Mouse (Mus musculus) inflammation-experienced regulatory T-cells, adult 6 months (primary cell): ENCODE results near the gene Adcy6. TPM values are rescaled to one million over a fixed set of nuclear protein-coding genes. Genes with fewer than 3 reads are reported as not detected.

Source experiments
- ATAC-seq: one replicate; pipeline ENCODE4 v1.8.0; 2017
- polyA plus RNA-seq, 3 experiments: library from polyadenylated mRNA; unstranded; fragments of 100-300 nt; shearing (Covaris generic); gene quantifications; one replicate each; pipeline ENCODE4 v1.2.1; 2017

The Adcy6 gene
- polyA plus RNA-seq, 3 experiments from 2014 or later = 0.28 to 0.44 TPM; not detected in 1

DNA sequence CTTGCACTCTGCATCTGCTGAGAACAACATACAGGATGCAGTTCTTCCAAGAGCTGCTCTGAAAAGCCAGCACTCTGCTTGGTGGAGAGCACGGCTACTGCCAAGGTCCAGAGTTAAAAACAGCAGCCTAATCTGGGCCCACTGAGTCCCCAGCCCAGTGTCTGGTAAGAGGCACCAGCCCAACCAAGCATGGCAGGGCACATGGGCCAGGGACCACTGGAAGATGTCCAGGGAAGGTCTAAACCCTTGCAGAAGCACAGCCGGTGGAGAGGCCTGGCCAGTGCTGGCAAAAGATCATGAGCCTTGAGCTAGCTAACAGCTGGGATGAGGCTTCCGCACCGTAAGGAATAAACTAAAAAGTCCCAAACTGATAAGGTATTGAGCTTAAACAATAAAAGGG is 54.0 kb downstream of the Adcy6 start:
- ATAC-seq = no peak

DNA sequence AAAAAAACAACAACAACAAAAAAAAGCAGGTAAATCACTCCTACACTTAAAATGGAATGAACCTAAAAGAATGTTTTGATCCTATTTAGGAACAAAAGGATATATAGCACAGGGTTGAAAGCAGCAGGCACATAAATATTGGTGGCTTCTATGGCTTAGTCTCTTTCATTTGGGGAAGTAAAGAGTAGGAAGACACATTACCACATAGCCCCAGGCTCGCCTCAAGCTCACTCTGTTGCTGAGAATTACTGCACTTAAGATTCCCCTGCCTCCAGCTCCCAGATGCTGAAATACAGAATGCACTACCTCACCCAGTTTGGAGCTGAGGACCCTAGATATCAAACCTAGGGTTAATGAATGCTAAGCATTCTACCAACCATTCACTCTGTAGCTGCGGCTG is 57.1 kb downstream of the Adcy6 start:
- ATAC-seq = no peak

DNA sequence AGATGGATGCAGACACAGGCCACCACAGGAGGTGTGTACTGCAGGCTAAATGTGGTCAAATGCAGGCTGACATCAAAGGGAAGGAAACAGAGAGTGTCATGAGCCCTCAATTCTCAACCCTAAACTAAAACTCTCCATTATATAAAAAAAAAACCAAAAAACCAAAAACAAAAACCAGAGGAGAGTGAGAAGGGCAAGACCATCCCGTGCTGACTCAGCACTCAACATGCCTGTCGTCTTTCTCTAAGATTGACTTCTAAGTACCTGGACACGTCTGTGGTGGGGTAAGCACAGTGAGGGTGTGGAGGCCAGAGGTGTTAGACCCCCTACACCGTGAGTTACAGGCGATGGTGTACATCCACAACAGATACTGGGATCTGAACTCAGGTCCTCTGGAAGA is 63.0 kb downstream of the Adcy6 start:
- no peak for ATAC-seq

DNA sequence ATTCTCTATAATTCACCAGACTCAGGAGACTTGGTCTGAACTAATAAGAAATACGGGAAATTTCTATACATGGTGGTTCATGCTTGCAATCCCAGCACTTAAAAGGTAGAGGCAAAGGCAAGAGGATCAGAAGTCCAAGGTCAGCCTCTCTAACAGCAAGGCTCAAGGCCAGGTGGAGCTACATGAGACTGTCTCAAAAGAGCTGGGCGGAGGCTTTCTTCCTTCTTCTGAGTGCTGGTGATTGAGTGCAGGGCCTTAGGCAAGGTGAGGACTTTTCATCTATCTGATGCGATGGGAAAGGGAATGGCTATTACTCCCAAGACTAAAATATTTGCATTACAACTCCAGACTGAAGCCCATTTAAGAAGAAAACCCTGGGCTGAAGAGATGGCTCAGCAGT is 64.7 kb downstream of the Adcy6 start:
- no peak for ATAC-seq

DNA sequence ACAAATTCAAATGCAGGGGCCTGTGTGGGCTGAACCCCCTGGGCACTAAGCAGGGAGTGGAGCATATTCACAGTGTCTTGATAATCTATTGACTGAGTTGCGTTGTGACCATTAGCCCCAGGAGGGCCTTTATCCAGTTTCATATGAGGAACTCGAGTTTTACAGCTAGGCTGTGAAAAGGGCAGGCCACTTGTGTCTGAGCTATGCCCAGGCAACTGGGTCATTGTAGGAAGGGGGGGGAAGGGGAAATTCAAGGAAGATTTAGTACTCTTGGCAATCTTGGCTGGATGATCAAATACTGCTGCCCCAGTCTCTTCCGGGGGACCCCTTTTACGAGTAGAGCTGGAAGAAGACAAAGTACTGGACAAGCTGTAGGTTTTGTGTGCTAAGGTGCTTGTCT is 66.5 kb downstream of the Adcy6 start:
- no peak for ATAC-seq

DNA sequence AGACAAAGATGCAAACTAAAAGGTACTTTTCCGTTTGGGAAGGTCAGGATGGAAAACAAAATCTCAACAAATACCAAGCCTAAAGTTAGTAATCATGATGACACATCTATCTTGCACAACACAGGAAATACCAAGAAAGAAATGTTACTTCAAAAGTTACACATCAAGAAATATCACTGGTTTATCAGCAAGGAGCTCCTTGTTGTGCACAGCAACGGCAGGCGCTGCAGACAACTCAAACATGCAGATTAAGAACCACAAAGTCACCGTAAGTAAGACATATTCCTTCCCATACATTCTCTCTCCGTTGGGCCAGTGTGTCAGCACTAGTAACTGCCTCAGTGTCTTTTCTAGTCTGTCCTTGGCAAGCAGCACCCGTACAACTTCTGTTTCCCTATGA is 68.8 kb downstream of the Adcy6 start:
- ATAC-seq = no peak

Other genes with a start within 250 kb of the Adcy6 start
- not detected for gene Olfr283, start 229.1 kb downstream of the Adcy6 start, polyA plus RNA-seq
- gene Olfr282, start 178.9 kb downstream of the Adcy6 start, polyA plus RNA-seq = not detected
- not detected for gene Olfr281, start 157.5 kb downstream of the Adcy6 start, polyA plus RNA-seq
- not detected for gene OR5BS1P, start 140.2 kb downstream of the Adcy6 start, polyA plus RNA-seq
- gene Lalba, start 127.4 kb downstream of the Adcy6 start, polyA plus RNA-seq = not detected
- gene Olfr279, start 117.7 kb downstream of the Adcy6 start, polyA plus RNA-seq = under 1 TPM in 2 of 3 experiments, not detected in 1; 0.06 to 0.07 TPM
- 10 to 100 TPM; 29.4 to 33.1 (median 32.4) TPM for gene Kansl2, start 75.8 kb downstream of the Adcy6 start, polyA plus RNA-seq
- gene Ccnt1, start 39.2 kb downstream of the Adcy6 start, polyA plus RNA-seq = 10 to 100 TPM; 69.3 to 99.2 (median 86.3) TPM
- not detected for gene 4930415O20Rik, start 39.1 kb downstream of the Adcy6 start, polyA plus RNA-seq
- under 1 TPM in 2 of 3 experiments, not detected in 1; 0.30 to 0.38 TPM for gene Cacnb3, start 20.8 kb upstream of the Adcy6 start, polyA plus RNA-seq
- gene Ddx23, start 52.8 kb upstream of the Adcy6 start, polyA plus RNA-seq = 10 to 100 TPM; 15.4 to 37.0 (median 37.0) TPM
- gene Rnd1, start 67.4 kb upstream of the Adcy6 start, polyA plus RNA-seq = 1 to 10 TPM in 1 of 3 experiments, under 1 TPM in 2; 0.94 to 1.8 (median 0.99) TPM
- not detected for gene Ccdc65, start 98.1 kb upstream of the Adcy6 start, polyA plus RNA-seq
- gene Fkbp11, start 118.1 kb upstream of the Adcy6 start, polyA plus RNA-seq = 1 to 10 TPM in 1 of 3 experiments, under 1 TPM in 1, not detected in 1; 0.62 to 1.7 TPM
- gene Arf3, start 153.1 kb upstream of the Adcy6 start, polyA plus RNA-seq = 10 to 100 TPM; 35.5 to 38.0 (median 37.8) TPM
- under 1 TPM in 1 of 3 experiments, not detected in 2; 0.15 TPM for gene Wnt10b, start 168.1 kb upstream of the Adcy6 start, polyA plus RNA-seq
- under 1 TPM in 1 of 3 experiments, not detected in 2; 0.15 TPM for gene Wnt1, start 179.8 kb upstream of the Adcy6 start, polyA plus RNA-seq
- gene Ddn, start 199.4 kb upstream of the Adcy6 start, polyA plus RNA-seq = not detected
- gene Prkag1, start 221.4 kb upstream of the Adcy6 start, polyA plus RNA-seq = 100 to 1,000 TPM; 119 to 137 (median 129) TPM